Mouse (Mus musculus): ENCODE measurements around the gene Polr2i. TPM values are rescaled to one million over a fixed set of nuclear protein-coding genes. Genes with fewer than 3 reads are reported as not detected.

Polr2i gene
- polyA plus RNA-seq, 1 experiment from 2014 or later = 177 TPM

- peak overlapping the region; percentile 28; the same call in 1 of the 2 replicates for H3K4me2 ChIP-seq (replicated peaks; ENCODE audit: low read depth, low read length)
- no peaks in the 10 kb centered on the region for H3K4me1 ChIP-seq (ENCODE audit: control insufficient read depth, insufficient read depth, low read length)
- no peaks in the 10 kb centered on the region for H3K36me3 ChIP-seq (ENCODE audit: control insufficient read depth, insufficient read depth, low read length)
- H3K27ac ChIP-seq (ENCODE audit: low read length) = no peak overlapping the region
- WGBS = under 1% methylated on average over 16 of the region's 16 CpGs
- ATAC-seq (ENCODE audit: insufficient number of reproducible peaks, insufficient read depth, low FRiP score, low read depth) = peak; percentile 64
- no peak overlapping the region for H3K9ac ChIP-seq (replicated peaks; ENCODE audit: low read depth, low read length)
- H3K27me3 ChIP-seq (ENCODE audit: control insufficient read depth, insufficient read depth, low read length) = no peaks in the 10 kb centered on the region
- peak overlapping the region; percentile 2; the same call in 1 of the 2 replicates for H3K4me3 ChIP-seq (ENCODE audit: low read depth, low read length)
- no peaks in the 10 kb centered on the region for H3K9me3 ChIP-seq (ENCODE audit: control insufficient read depth, low read depth, low read length)
Observed at GRCm38 (mm10) chr7:30216723-30217151, 15.0 kb upstream of the Polr2i start.

- H3K9ac ChIP-seq (replicated peaks; ENCODE audit: low read depth, low read length) = no peak overlapping the region
- H3K36me3 ChIP-seq (ENCODE audit: control insufficient read depth, insufficient read depth, low read length) = no peaks in the 10 kb centered on the region
- H3K27ac ChIP-seq (ENCODE audit: low read length) = no peak overlapping the region
- no peak overlapping the region for H3K4me3 ChIP-seq (ENCODE audit: low read depth, low read length)
- H3K4me1 ChIP-seq (ENCODE audit: control insufficient read depth, insufficient read depth, low read length) = no peaks in the 10 kb centered on the region
- H3K4me2 ChIP-seq (replicated peaks; ENCODE audit: low read depth, low read length) = no peak overlapping the region
- ATAC-seq (ENCODE audit: insufficient number of reproducible peaks, insufficient read depth, low FRiP score, low read depth) = no peak
- no peaks in the 10 kb centered on the region for H3K9me3 ChIP-seq (ENCODE audit: control insufficient read depth, low read depth, low read length)
- 75% methylated on average over 2 of the region's 2 CpGs for WGBS
- no peaks in the 10 kb centered on the region for H3K27me3 ChIP-seq (ENCODE audit: control insufficient read depth, insufficient read depth, low read length)
Observed at GRCm38 (mm10) chr7:30217277-30217676, 14.5 kb upstream of the Polr2i start.

DNA sequence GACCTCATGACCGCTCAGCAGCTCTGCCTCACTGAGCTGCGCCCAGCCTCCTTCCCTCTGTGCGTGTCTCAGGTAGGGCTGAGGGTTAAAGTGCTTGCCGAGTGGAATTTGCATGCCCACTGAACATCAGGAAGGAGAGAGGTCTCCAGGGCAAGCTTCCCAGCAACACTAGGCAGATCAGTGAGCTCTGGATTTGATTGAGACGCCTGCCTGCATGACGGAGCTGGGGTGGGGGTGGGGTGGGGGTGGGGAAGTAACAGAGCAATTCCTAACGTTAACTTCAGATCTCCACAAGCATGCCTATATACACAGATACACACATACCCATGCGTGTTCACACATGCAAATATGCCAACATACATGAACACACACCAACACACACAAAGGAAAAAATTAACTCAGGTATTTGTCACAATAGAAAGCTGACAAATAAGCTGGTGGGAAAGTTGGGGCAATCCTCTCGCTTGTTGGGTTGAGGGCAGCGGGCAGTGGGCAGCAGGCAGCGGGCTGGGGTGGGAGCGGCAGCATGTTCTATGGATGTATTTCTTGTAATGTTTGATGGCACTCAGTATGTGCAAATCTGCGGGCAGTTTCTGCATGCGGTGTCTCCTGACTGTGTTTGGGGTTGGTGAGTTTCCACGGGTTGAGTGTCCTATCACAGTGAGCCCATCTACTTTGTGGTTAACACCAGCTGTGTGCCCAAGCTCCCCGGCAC, 12.3 kb upstream of the Polr2i start:
- H3K4me2 ChIP-seq (replicated peaks; ENCODE audit: low read depth, low read length) = peak overlapping the region; percentile 94
- peak; percentile 56 for ATAC-seq (ENCODE audit: insufficient number of reproducible peaks, insufficient read depth, low FRiP score, low read depth)
- WGBS = 4% methylated on average over 16 of the region's 16 CpGs
- no peak overlapping the region for H3K27ac ChIP-seq (ENCODE audit: low read length)
- H3K4me3 ChIP-seq (ENCODE audit: low read depth, low read length) = peak overlapping the region; percentile 42
- no peaks in the 10 kb centered on the region for H3K4me1 ChIP-seq (ENCODE audit: control insufficient read depth, insufficient read depth, low read length)
- H3K27me3 ChIP-seq (ENCODE audit: control insufficient read depth, insufficient read depth, low read length) = no peaks in the 10 kb centered on the region
- no peaks in the 10 kb centered on the region for H3K9me3 ChIP-seq (ENCODE audit: control insufficient read depth, low read depth, low read length)
- H3K9ac ChIP-seq (replicated peaks; ENCODE audit: low read depth, low read length) = peak overlapping the region; percentile 42
- H3K36me3 ChIP-seq (ENCODE audit: control insufficient read depth, insufficient read depth, low read length) = peaks cover 4% of the 10 kb centered on the region; the same call in 1 of the 2 replicates

- Histone ChIP-seq H3K4me3 (ENCODE audit: low read depth, low read length) (peak overlapping the region; percentile 42), H3K36me3 (ENCODE audit: control insufficient read depth, insufficient read depth, low read length) (peaks cover 4% of the 10 kb centered on the region; the same call in 1 of the 2 replicates), H3K9ac (replicated peaks; ENCODE audit: low read depth, low read length) (peak overlapping the region; percentile 42), H3K27ac (ENCODE audit: low read length) (no peak overlapping the region), H3K4me2 (replicated peaks; ENCODE audit: low read depth, low read length) (peak overlapping the region; percentile 94), H3K9me3 (ENCODE audit: control insufficient read depth, low read depth, low read length) (no peaks in the 10 kb centered on the region), H3K27me3 (ENCODE audit: control insufficient read depth, insufficient read depth, low read length) (no peaks in the 10 kb centered on the region), H3K4me1 (ENCODE audit: control insufficient read depth, insufficient read depth, low read length) (no peaks in the 10 kb centered on the region)
- ATAC-seq (ENCODE audit: insufficient number of reproducible peaks, insufficient read depth, low FRiP score, low read depth) = no peak
- WGBS = 19% methylated on average over 11 of the region's 11 CpGs
Observed at GRCm38 (mm10) chr7:30220008-30220356, 11.8 kb upstream of the Polr2i start.

DNA sequence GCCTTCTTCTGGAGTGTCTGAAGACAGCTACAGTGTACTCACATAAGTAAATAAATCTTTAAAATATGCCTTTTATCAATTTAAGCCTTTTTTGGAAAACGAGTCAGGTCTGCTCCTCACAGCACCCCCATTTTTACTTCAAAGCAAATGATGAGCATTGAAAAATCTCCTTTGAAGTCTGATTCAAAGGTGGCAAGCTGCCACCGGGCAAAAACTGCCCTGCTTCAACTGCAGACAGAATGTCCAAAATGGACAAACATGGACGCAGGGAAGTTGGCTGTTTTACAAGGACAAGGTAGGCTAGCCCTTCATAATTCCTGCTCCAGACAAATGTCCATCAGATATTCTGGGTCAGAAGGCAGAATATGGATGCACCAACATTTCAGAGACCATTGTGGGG, 10.3 kb upstream of the Polr2i start:
- Histone ChIP-seq H3K9me3 (ENCODE audit: control insufficient read depth, low read depth, low read length) (no peaks in the 10 kb centered on the region), H3K27me3 (ENCODE audit: control insufficient read depth, insufficient read depth, low read length) (no peaks in the 10 kb centered on the region), H3K36me3 (ENCODE audit: control insufficient read depth, insufficient read depth, low read length) (peaks cover 14% of the 10 kb centered on the region), H3K27ac (ENCODE audit: low read length) (no peak overlapping the region), H3K4me3 (ENCODE audit: low read depth, low read length) (no peak overlapping the region), H3K4me1 (ENCODE audit: control insufficient read depth, insufficient read depth, low read length) (no peaks in the 10 kb centered on the region), H3K9ac (replicated peaks; ENCODE audit: low read depth, low read length) (no peak overlapping the region), H3K4me2 (replicated peaks; ENCODE audit: low read depth, low read length) (no peak overlapping the region)
- 86% methylated on average over 3 of the region's 3 CpGs for WGBS
- no peak for ATAC-seq (ENCODE audit: insufficient number of reproducible peaks, insufficient read depth, low FRiP score, low read depth)

DNA sequence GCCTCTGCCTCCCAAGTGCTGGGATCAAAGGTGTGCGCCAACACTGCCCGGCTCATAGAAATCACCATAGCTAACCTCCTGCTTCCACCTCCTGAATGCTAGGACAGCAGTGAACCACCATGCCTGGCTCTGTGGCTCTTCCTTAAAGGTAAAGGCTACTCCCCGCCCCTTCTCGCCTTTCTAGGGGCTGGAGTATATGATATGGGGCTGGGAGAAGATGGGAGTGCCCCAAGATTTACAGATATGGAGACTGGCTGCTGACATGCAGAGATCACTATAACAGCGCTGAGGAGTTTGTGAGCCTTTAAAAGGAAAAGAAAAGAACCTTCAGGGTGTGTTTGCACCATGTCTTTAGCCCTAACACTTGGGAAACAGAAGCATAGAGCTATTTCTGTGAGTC, 9.5 kb upstream of the Polr2i start:
- no peak overlapping the region for H3K4me3 ChIP-seq (ENCODE audit: low read depth, low read length)
- 91% methylated on average over 5 of the region's 5 CpGs for WGBS
- peaks cover 19% of the 10 kb centered on the region for H3K36me3 ChIP-seq (ENCODE audit: control insufficient read depth, insufficient read depth, low read length)
- no peaks in the 10 kb centered on the region for H3K4me1 ChIP-seq (ENCODE audit: control insufficient read depth, insufficient read depth, low read length)
- H3K9ac ChIP-seq (replicated peaks; ENCODE audit: low read depth, low read length) = no peak overlapping the region
- H3K27me3 ChIP-seq (ENCODE audit: control insufficient read depth, insufficient read depth, low read length) = no peaks in the 10 kb centered on the region
- no peak overlapping the region for H3K4me2 ChIP-seq (replicated peaks; ENCODE audit: low read depth, low read length)
- ATAC-seq (ENCODE audit: insufficient number of reproducible peaks, insufficient read depth, low FRiP score, low read depth) = no peak
- no peak overlapping the region for H3K27ac ChIP-seq (ENCODE audit: low read length)
- H3K9me3 ChIP-seq (ENCODE audit: control insufficient read depth, low read depth, low read length) = no peaks in the 10 kb centered on the region

DNA sequence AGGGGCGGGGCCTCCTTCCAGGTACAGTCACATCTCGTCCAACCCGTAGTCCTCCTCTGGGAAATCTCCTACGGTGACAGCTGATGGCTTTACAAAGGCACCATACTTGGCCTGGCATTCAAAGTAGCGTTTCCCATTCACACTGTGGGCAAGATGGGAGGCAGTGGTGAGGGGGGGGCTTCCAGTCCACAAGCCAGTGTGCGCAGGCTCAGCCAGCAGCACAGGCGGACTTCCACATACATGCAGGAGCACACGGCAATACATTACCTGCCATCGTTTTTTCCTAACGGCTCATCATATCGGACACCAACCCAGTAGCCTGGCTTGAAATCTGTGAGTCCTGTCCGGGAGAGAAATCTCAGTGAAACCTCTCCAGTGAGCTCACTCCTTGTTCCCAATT, 7.5 kb upstream of the Polr2i start:
- Histone ChIP-seq H3K27me3 (ENCODE audit: control insufficient read depth, insufficient read depth, low read length) (no peaks in the 10 kb centered on the region), H3K4me3 (ENCODE audit: low read depth, low read length) (no peak overlapping the region), H3K27ac (ENCODE audit: low read length) (no peak overlapping the region), H3K4me1 (ENCODE audit: control insufficient read depth, insufficient read depth, low read length) (no peaks in the 10 kb centered on the region), H3K9ac (replicated peaks; ENCODE audit: low read depth, low read length) (no peak overlapping the region), H3K4me2 (replicated peaks; ENCODE audit: low read depth, low read length) (no peak overlapping the region), H3K9me3 (ENCODE audit: control insufficient read depth, low read depth, low read length) (no peaks in the 10 kb centered on the region), H3K36me3 (ENCODE audit: control insufficient read depth, insufficient read depth, low read length) (peaks cover 24% of the 10 kb centered on the region)
- no peak for ATAC-seq (ENCODE audit: insufficient number of reproducible peaks, insufficient read depth, low FRiP score, low read depth)
- WGBS = 93% methylated on average over 12 of the region's 12 CpGs

DNA sequence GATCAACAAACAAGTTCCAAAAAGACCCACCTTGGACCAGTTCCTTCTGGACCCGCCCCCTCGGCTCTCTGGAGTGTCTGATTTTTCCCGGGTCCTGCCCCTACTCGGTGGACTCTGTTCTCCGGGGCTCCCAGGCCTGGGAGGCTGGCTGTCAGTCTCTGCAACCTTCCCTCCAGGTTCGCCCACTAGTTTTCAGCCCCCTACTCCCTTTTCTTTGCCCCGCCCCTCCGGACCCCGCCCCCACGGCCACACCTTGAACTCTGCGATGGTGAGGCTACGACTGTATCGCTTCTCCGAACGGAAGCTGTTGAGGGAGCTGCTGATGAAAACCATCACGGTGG, 450 bp upstream of the Polr2i start:
- Histone ChIP-seq H3K9ac (replicated peaks; ENCODE audit: low read depth, low read length) (peak overlapping the region; percentile 41), H3K9me3 (ENCODE audit: control insufficient read depth, low read depth, low read length) (no peaks in the 10 kb centered on the region), H3K27ac (ENCODE audit: low read length) (0 out of 2 replicates have a peak overlapping the region, but pooled peaks have one; percentile 39), H3K4me1 (ENCODE audit: control insufficient read depth, insufficient read depth, low read length) (peaks cover 14% of the 10 kb centered on the region; the same call in 1 of the 2 replicates), H3K27me3 (ENCODE audit: control insufficient read depth, insufficient read depth, low read length) (no peaks in the 10 kb centered on the region), H3K36me3 (ENCODE audit: control insufficient read depth, insufficient read depth, low read length) (peaks cover 19% of the 10 kb centered on the region), H3K4me2 (replicated peaks; ENCODE audit: low read depth, low read length) (peak overlapping the region; percentile 82), H3K4me3 (ENCODE audit: low read depth, low read length) (peak overlapping the region; percentile 49)
- WGBS = under 1% methylated on average over 16 of the region's 16 CpGs
- peak; percentile 0; the same call in 1 of the 2 replicates for ATAC-seq (ENCODE audit: insufficient number of reproducible peaks, insufficient read depth, low FRiP score, low read depth)
